Mouse (Mus musculus) embryonic facial prominence, embryonic 15.5 days (tissue): ENCODE measurements around the gene Bace1. TPM values are rescaled to one million over a fixed set of nuclear protein-coding genes. Genes with fewer than 3 reads are reported as not detected.

Experiments
- ATAC-seq: fragments of 200-750 bp; cut with Nextera tagmentation; 2 replicates; pipeline ENCODE4 v1.8.0; 2017; ENCODE audit warnings: low read depth, moderate TSS enrichment; ENCODE audit not compliant: insufficient number of reproducible peaks, low FRiP score, low TSS enrichment
- H3K27ac ChIP-seq: fragments of 300-500 bp; sonication (generic); replicated peaks from 2 replicates; pipeline ENCODE4 v1.5.1; 2015; ENCODE audit warnings: mild to moderate bottlenecking, inconsistent platforms
- H3K27me3 ChIP-seq: fragments of 300-500 bp; sonication (generic); 2 replicates; pipeline ENCODE4 v1.6.1; 2015; ENCODE audit warnings: inconsistent platforms
- H3K36me3 ChIP-seq: fragments of 300-500 bp; sonication (generic); 2 replicates; pipeline ENCODE4 v1.6.1; 2015; ENCODE audit warnings: mild to moderate bottlenecking, inconsistent platforms
- H3K4me1 ChIP-seq: fragments of 300-500 bp; sonication (generic); 2 replicates; pipeline ENCODE4 v1.6.1; 2015; ENCODE audit warnings: inconsistent platforms
- H3K4me2 ChIP-seq: fragments of 300-500 bp; sonication (generic); replicated peaks from 2 replicates; pipeline ENCODE4 v1.6.1; 2015; ENCODE audit warnings: mild to moderate bottlenecking, inconsistent platforms
- H3K4me3 ChIP-seq: fragments of 300-500 bp; sonication (generic); replicated peaks from 2 replicates; pipeline ENCODE4 v1.5.1; 2015; ENCODE audit warnings: mild to moderate bottlenecking, inconsistent platforms
- H3K9ac ChIP-seq: fragments of 300-500 bp; sonication (generic); 2 replicates; pipeline ENCODE4 v1.6.1; 2015; ENCODE audit warnings: inconsistent platforms
- H3K9me3 ChIP-seq: fragments of 300-500 bp; sonication (generic); replicated peaks from 2 replicates; pipeline ENCODE4 v1.6.1; 2016; ENCODE audit warnings: inconsistent platforms
- WGBS: fragments of 180-500 bp; shearing (Covaris S2); methylation state at CpG from one replicate; pipeline ENCODE4 v1.1.7; 2015; 5-methylcytosine and 5-hydroxymethylcytosine counted together
- polyA plus RNA-seq: library from polyadenylated mRNA; unstranded; fragments of >200 nt; fragmentation: Nextera tagmentation; extraction: Ambion mirVana; gene quantifications from 2 replicates; pipeline ENCODE4 v1.2.1, GENCODE M21; 2015

Bace1 gene
- polyA plus RNA-seq, 1 experiment from 2014 or later = 42.7 TPM

DNA sequence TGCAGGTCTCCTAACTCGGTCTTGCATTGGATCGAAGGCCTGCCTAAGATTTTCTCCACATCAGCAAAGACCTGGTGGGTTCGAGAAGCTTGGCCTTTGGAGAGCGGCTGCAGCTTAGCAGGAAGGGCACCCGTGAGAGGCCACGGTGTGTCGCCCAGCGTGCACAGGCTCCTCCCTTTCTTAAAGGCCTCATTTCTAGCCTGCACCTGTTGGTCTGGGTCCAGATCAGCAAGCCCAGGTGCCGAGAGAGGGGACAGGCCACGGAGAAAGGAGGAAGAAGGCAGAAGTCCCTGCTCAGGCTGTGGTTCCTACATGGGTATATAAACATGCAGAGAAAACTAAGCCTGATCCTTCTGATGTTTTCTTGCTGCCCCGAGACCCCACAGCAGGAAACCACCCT, 31.0 kb upstream of the Bace1 start:
- H3K9ac ChIP-seq = no peak overlapping the region
- no peak overlapping the region for H3K27ac ChIP-seq
- no peaks in the 10 kb centered on the region for H3K9me3 ChIP-seq
- no peaks in the 10 kb centered on the region for H3K4me1 ChIP-seq
- ATAC-seq = no peak
- H3K4me2 ChIP-seq = no peak overlapping the region
- no peaks in the 10 kb centered on the region for H3K27me3 ChIP-seq
- 81% methylated on average over 11 of the region's 11 CpGs for WGBS
- peaks cover 26% of the 10 kb centered on the region for H3K36me3 ChIP-seq
- no peak overlapping the region for H3K4me3 ChIP-seq

DNA sequence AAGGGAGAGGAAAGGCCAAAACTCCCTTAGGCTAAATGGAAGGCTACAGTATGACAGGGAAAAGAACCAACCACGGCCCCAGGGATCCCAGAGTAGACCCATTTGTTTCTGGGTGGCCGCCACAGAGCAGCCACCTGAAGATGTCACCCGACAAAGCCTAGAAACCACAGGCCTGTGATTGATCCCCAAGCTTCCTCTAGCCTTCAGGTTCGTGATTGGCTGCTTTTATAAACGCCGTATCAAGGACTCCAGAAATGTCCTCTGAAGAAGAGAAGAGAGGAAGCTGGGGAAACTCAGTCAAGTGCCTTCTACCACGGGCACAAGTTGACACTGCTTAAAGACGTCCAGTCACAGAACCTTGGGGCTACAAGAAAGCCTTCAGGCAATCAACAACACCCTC, 30.6 kb upstream of the Bace1 start:
- WGBS = 77% methylated on average over 8 of the region's 8 CpGs
- Histone ChIP-seq H3K27ac (no peak overlapping the region), H3K4me2 (no peak overlapping the region), H3K4me3 (no peak overlapping the region), H3K4me1 (no peaks in the 10 kb centered on the region), H3K27me3 (no peaks in the 10 kb centered on the region), H3K9ac (no peak overlapping the region), H3K36me3 (peaks cover 26% of the 10 kb centered on the region), H3K9me3 (no peaks in the 10 kb centered on the region)
- no peak for ATAC-seq

DNA sequence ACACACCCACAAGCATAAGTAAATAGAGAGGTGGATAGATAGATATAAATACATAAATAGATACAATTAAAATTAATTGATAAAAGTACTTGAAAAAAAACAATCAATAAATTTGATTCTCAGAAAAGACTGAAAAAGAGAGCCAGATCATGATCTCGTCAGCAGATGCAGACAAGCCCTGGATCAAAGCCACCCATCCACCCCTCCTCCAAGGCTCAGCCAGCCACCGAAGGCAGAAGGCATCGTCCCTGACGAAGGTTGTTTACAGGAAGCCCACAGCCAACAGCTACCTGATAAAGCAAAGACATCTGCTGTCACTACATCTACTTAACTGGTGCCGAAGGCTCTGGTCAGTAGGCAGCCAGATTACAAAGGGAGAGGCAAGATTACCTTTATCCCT, 26.4 kb upstream of the Bace1 start:
- Histone ChIP-seq H3K9me3 (no peaks in the 10 kb centered on the region), H3K4me3 (no peak overlapping the region), H3K9ac (no peak overlapping the region), H3K27me3 (no peaks in the 10 kb centered on the region), H3K4me2 (no peak overlapping the region), H3K4me1 (0 out of 2 replicates have a peak, but pooled peaks cover 3% of the 10 kb centered on the region), H3K27ac (no peak overlapping the region), H3K36me3 (peaks cover 18% of the 10 kb centered on the region)
- no peak for ATAC-seq
- WGBS = 72% methylated on average over 5 of the region's 5 CpGs

DNA sequence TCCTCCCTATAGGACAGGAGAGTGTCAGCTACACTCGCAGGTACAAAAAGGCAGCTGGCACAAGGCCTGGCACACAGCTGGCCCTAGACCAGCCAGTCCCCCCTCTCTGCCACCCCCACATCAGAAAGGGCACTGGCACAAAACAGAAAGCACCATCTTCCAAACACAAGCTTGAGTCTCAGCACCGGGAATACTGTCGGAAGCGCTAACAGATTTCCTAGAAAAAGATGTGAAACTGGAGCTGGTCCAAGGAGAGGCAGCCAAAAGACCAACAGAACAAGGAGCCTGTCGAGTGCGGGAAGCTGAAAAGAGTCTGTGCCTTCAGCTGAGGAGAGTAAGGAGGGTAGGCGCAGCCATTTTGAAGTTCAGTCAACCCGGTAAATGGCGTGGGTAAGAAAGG, 23.3 kb upstream of the Bace1 start:
- H3K27ac ChIP-seq = no peak overlapping the region
- 73% methylated on average over 9 of the region's 9 CpGs for WGBS
- H3K4me1 ChIP-seq = 0 out of 2 replicates have a peak, but pooled peaks cover 3% of the 10 kb centered on the region
- no peaks in the 10 kb centered on the region for H3K9me3 ChIP-seq
- ATAC-seq = no peak
- H3K36me3 ChIP-seq = peaks cover 15% of the 10 kb centered on the region
- H3K9ac ChIP-seq = no peak overlapping the region
- no peaks in the 10 kb centered on the region for H3K27me3 ChIP-seq
- no peak overlapping the region for H3K4me2 ChIP-seq
- H3K4me3 ChIP-seq = no peak overlapping the region

DNA sequence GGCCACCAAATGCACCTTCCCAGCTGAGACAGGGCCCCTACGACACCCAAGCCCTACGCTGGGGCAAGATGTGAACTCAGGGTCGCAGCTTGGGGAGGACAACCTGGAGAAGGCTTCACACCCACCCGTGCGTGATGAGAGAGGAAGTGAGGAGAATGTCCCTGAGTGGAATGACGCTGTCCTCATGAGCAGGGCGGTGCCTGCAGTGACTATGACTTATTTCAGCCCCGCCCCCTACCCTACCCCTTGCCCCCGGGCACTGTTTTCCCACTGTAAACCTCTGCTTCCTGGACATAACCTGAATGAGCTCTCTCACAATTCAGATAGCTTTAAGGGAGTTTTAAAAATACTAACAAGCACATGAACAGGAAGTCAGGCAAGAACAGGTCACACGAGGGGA, 22.9 kb upstream of the Bace1 start:
- H3K9ac ChIP-seq = no peak overlapping the region
- H3K27ac ChIP-seq = no peak overlapping the region
- H3K4me2 ChIP-seq = no peak overlapping the region
- no peak for ATAC-seq
- H3K9me3 ChIP-seq = no peaks in the 10 kb centered on the region
- 80% methylated on average over 10 of the region's 10 CpGs for WGBS
- H3K27me3 ChIP-seq = no peaks in the 10 kb centered on the region
- H3K36me3 ChIP-seq = peaks cover 15% of the 10 kb centered on the region
- 0 out of 2 replicates have a peak, but pooled peaks cover 3% of the 10 kb centered on the region for H3K4me1 ChIP-seq
- H3K4me3 ChIP-seq = no peak overlapping the region

DNA sequence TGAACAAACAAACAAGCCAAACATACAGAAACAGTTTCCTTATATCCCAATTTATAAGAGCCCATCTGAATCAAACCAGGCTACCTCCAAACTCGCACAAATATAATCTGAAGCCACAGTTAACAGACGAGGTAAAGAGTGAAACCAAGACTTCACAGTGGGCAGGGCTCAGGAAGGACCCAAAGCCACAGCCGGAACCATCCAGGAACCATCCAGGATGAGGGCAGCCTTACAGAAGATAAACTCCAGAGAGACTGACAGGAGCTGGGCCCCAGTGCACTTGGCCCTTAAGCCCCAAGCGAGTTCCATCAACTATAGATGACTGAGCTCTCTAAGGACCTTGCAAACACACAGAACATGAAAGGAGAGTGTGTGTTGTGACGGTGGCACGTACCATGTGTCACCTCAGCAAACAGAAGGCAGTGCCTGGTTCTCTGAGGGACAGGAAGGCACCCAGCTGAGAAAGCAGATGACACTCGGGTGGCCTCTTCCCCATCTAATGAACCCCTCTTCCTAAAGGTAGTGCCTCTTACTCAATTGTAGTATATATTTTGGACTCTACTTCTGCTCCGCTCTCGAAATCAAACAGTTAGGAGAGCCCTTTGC, 19.9 kb upstream of the Bace1 start:
- Histone ChIP-seq H3K27me3 (no peaks in the 10 kb centered on the region), H3K9me3 (no peaks in the 10 kb centered on the region), H3K9ac (no peak overlapping the region), H3K27ac (no peak overlapping the region), H3K4me3 (no peak overlapping the region), H3K36me3 (peaks cover 33% of the 10 kb centered on the region), H3K4me2 (no peak overlapping the region), H3K4me1 (0 out of 2 replicates have a peak, but pooled peaks cover 3% of the 10 kb centered on the region)
- 89% methylated on average over 9 of the region's 9 CpGs for WGBS
- no peak for ATAC-seq

DNA sequence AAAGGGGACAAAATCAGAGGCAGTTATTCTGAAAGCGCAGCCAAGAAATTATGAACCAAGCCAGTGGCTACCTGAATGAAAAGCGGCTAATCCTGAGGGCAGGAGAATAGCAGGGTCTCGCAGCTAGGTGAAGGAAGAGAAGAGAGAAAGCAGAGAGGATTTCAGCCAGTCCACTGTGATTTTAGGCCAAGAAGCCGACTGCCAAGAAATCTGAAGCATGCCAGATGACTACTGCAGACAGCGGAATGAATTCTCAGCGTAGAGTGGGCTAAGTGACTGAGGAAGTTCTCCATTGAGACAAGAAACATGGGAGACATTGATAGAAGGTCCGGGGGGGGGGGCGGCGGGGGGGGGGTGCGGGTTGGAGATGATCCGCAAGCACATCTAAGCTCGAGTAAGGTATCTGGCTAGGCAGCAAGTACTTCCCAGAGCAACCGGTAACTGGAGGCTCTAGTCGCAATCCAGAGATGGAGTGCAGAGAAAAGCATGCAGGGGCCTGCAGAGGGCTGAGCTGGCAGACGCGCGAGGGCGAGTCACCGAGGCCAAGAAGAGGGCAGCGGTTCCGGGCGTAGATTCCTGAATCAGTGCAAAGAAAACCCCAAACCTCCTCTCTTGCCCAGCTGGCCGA, 10.6 kb upstream of the Bace1 start:
- peak overlapping the region; percentile 83 for H3K4me2 ChIP-seq
- 0 out of 2 replicates have a peak, but pooled peaks cover 4% of the 10 kb centered on the region for H3K9me3 ChIP-seq
- H3K36me3 ChIP-seq = peaks cover 7% of the 10 kb centered on the region; the same call in 1 of the 2 replicates
- ATAC-seq = 0 out of 2 replicates have a peak, but pooled peaks have one; percentile 35
- 5% methylated on average over 22 of the region's 23 CpGs for WGBS
- peak overlapping the region; percentile 88 for H3K4me3 ChIP-seq
- peak overlapping the region; percentile 66 for H3K9ac ChIP-seq
- H3K4me1 ChIP-seq = peaks cover 13% of the 10 kb centered on the region
- peak overlapping the region; percentile 83 for H3K27ac ChIP-seq
- H3K27me3 ChIP-seq = no peaks in the 10 kb centered on the region

DNA sequence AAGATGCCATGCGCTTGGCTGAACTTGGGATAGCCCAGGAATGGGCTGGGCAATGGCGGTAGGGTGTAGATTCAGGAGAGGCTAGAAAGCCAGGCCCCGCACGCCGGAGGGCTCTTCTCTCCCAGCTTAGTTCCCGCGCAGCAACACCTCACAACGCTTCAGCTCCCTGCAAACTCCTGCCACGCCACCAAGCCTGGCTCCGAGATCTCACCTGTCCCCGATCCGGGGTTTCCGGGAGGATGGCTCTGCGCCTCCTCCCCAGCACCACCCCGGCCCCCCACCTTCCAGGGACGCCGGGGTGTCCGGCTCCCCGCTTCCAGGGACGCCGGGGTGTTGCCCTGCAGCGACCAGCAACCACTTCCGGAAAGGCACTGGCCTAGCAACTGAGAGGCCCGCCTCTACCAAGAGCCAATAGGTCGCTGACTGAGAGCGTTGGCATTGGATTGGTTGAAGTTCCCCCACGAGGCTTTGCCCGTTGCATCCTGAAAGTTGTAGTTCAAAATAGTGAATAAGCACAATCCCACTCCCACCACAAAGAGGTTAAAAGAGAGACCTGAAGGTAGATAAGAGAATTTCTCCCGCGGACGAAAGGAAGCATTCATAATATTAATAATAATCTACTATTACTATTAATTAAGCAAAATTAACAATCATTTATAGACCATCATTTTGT, 10.0 kb upstream of the Bace1 start, which contains the start of gene Cep164:
Gene Cep164, minus strand, starts transcription at position 401 of the 673 bp plus-strand sequence.
- under 1% methylated on average over 31 of the region's 31 CpGs for WGBS

DNA sequence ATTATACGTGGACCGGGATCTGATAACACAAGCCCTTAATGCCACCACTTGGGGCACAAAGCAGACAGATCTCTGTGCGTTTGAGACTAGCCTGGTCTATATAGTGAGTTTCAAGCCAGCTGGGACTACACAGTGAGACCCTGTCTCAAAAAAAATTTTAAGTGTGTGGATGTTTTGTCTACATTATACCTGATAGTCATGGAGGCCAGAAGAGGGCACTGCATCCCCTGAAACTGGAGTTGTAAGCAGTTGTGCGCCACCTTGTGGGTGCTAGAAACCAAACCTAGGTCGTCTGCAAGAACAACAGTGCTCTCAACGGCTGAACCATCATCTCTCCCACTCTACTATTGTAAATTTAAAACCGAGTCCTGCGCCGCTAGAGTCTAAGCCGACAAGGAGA, 9.3 kb upstream of the Bace1 start:
- Histone ChIP-seq H3K27ac (0 out of 2 replicates have a peak overlapping the region, but pooled peaks have one; percentile 22), H3K9me3 (0 out of 2 replicates have a peak, but pooled peaks cover 4% of the 10 kb centered on the region), H3K36me3 (no peaks in the 10 kb centered on the region), H3K4me1 (peaks cover 13% of the 10 kb centered on the region), H3K9ac (no peak overlapping the region), H3K27me3 (no peaks in the 10 kb centered on the region), H3K4me3 (peak overlapping the region; percentile 88), H3K4me2 (peak overlapping the region; percentile 83)
- 0 out of 2 replicates have a peak, but pooled peaks have one; percentile 15 for ATAC-seq
- 27% methylated on average over 10 of the region's 10 CpGs for WGBS

More for the DNA sequence above, 10.0 kb upstream of the Bace1 start, which contains the start of gene Cep164:
- no peaks in the 10 kb centered on the region for H3K27me3 ChIP-seq
- peaks cover 2% of the 10 kb centered on the region; the same call in 1 of the 2 replicates for H3K36me3 ChIP-seq
- 0 out of 2 replicates have a peak, but pooled peaks cover 4% of the 10 kb centered on the region for H3K9me3 ChIP-seq
- H3K4me3 ChIP-seq = peak within 1 kb of the TSS; percentile 88
- H3K4me2 ChIP-seq = peak within 1 kb of the TSS; percentile 83
- H3K4me1 ChIP-seq = peaks cover 13% of the 10 kb centered on the region
- H3K27ac ChIP-seq = peak within 1 kb of the TSS; percentile 83
- peak within 1 kb of the TSS; percentile 66 for H3K9ac ChIP-seq
- ATAC-seq = peak; percentile 95

DNA sequence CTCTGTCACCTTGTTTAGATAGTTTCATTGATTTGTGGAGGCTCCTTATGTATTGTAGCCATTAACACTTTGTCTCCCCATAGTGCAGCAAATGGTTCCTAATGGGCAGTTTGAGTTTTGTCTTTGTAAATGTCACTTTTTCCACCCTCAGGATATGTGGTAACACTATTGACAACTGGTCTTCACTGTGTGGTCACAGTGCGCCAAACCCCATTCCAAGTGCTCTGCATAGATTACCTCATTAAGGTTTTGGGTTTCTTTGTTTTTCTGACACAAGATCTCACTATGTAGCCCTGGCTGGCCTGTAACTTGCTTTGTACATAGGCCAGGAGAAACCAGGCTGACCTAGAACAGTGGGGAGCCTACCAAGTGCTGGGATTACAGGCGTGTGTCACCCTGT, 5.5 kb upstream of the Bace1 start:
- 0 out of 2 replicates have a peak, but pooled peaks cover 4% of the 10 kb centered on the region for H3K9me3 ChIP-seq
- no peak for ATAC-seq
- H3K4me3 ChIP-seq = no peak overlapping the region
- no peak overlapping the region for H3K27ac ChIP-seq
- no peaks in the 10 kb centered on the region for H3K27me3 ChIP-seq
- no peaks in the 10 kb centered on the region for H3K36me3 ChIP-seq
- 0 out of 2 replicates have a peak, but pooled peaks cover 4% of the 10 kb centered on the region for H3K4me1 ChIP-seq
- 90% methylated on average over 2 of the region's 2 CpGs for WGBS
- H3K4me2 ChIP-seq = no peak overlapping the region
- no peak overlapping the region for H3K9ac ChIP-seq

DNA sequence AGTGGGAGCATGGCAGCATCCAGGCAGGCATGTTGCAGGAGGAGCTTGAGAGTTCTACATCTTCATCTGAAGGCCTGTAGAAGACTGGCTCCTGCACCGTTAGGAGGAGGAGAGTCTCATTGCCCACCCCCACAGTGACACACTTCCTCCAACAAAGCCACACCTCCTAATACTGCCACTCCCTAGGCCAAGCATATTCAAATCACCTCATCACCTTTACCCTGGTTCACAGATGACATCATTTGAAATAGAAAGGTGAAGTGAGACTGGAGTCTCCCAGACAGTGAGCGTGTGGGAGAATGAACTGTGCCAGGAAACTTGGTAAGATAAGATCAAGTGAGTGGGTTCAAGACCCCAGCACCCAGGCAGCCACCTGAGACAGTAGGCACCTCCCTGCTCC, 4.9 kb upstream of the Bace1 start:
- 58% methylated on average over 2 of the region's 2 CpGs for WGBS
- no peak for ATAC-seq
- no peaks in the 10 kb centered on the region for H3K36me3 ChIP-seq
- no peak overlapping the region for H3K4me2 ChIP-seq
- H3K4me3 ChIP-seq = no peak overlapping the region
- 0 out of 2 replicates have a peak, but pooled peaks cover 4% of the 10 kb centered on the region for H3K9me3 ChIP-seq
- H3K27me3 ChIP-seq = no peaks in the 10 kb centered on the region
- 0 out of 2 replicates have a peak, but pooled peaks cover 3% of the 10 kb centered on the region for H3K4me1 ChIP-seq
- no peak overlapping the region for H3K27ac ChIP-seq
- H3K9ac ChIP-seq = no peak overlapping the region
